Mouse (Mus musculus): ENCODE measurements around the gene Tsku. TPM values are rescaled to one million over a fixed set of nuclear protein-coding genes. Genes with fewer than 3 reads are reported as not detected.

The Tsku gene
- polyA plus RNA-seq, 1 experiment from 2014 or later: 9.4 TPM

DNA sequence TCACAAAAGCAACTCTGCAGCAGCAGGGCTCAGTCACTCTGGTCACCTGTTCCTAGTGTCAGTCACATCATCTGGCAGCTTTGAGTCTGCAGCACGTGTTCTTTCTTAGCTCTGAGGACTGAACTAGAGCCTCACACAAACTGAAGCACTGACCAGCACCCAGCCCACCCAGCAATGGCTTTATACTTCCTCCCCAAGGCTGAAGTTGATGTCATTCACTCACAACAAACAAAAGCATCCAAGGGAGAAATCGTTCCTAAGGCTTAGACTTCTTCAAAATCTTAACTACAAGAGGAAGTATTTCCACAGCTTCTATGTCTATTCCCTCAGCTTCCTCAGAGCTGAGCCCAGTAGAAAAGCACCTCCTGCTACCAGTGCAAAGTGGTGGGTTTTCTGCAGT, 32.8 kb downstream of the Tsku start:
- Histone ChIP-seq H3K27me3 (ENCODE audit: control insufficient read depth, insufficient read depth, low read length) (no peaks in the 10 kb centered on the region), H3K4me1 (replicated peaks; ENCODE audit: control insufficient read depth, insufficient read depth, low read length) (no peaks in the 10 kb centered on the region), H3K27ac (ENCODE audit: low read depth, low read length) (no peak overlapping the region), H3K36me3 (ENCODE audit: control insufficient read depth, insufficient read depth, low read length) (no peaks in the 10 kb centered on the region), H3K4me2 (ENCODE audit: low read depth, low read length, severe bottlenecking) (no peak overlapping the region), H3K4me3 (ENCODE audit: low read depth, low read length) (no peak overlapping the region), H3K9ac (ENCODE audit: low read length) (no peak overlapping the region), H3K9me3 (ENCODE audit: control insufficient read depth, low read length) (no peaks in the 10 kb centered on the region)
- ATAC-seq (replicated peaks; ENCODE audit: low FRiP score) (no peak), DNase-seq (ENCODE audit: low spot score) (peak; percentile 15)
- 48% methylated on average over 2 of the region's 2 CpGs for WGBS

DNA sequence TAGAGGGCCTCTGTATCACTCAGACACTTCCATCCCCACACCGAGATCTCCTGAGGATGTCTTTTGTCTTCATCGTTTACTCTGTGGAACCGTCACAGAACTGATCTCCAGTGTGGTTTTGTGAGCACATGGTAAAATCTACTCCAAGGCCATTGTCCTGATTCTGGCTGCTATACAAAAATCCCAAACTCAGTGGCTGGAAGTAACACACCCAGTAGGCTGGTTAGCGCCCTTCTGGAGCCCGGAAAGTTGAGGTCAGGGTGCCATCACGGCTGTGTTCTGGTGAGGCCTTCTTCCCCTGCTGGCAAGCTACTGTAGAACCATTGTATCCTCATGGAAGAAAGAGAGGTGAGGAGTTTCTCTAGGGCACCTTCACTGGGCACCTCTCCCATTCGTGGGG, 35.1 kb downstream of the Tsku start:
- 85% methylated on average over 7 of the region's 7 CpGs for WGBS
- no peaks in the 10 kb centered on the region for H3K9me3 ChIP-seq (ENCODE audit: control insufficient read depth, low read length)
- no peaks in the 10 kb centered on the region for H3K36me3 ChIP-seq (ENCODE audit: control insufficient read depth, insufficient read depth, low read length)
- no peaks in the 10 kb centered on the region for H3K4me1 ChIP-seq (replicated peaks; ENCODE audit: control insufficient read depth, insufficient read depth, low read length)
- no peak for DNase-seq (ENCODE audit: low spot score)
- no peak overlapping the region for H3K4me3 ChIP-seq (ENCODE audit: low read depth, low read length)
- H3K27me3 ChIP-seq (ENCODE audit: control insufficient read depth, insufficient read depth, low read length): no peaks in the 10 kb centered on the region
- no peak overlapping the region for H3K27ac ChIP-seq (ENCODE audit: low read depth, low read length)
- no peak for ATAC-seq (replicated peaks; ENCODE audit: low FRiP score)
- H3K9ac ChIP-seq (ENCODE audit: low read length): no peak overlapping the region
- H3K4me2 ChIP-seq (ENCODE audit: low read depth, low read length, severe bottlenecking): no peak overlapping the region

DNA sequence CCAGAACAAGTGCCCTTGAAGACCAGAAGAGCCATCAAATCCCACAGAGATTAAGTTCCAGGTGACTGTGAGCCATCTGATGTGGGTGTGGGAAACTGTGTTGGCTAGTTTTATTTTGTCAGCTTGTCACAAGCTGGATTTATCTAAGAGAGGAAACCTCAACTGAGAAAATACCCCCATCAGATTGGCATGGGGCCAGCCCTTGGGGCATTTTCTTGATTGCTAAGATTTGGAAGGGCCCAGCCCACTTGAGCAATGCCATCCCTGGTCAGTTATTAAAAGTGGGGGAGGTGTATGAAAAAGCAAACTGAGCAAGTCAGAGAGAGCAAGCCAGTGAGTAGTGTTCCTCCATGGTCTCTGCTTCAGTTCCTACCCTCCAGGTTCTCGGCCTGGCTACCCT, 36.9 kb downstream of the Tsku start:
- 88% methylated on average over 1 of the region's 1 CpGs for WGBS
- no peak overlapping the region for H3K4me3 ChIP-seq (ENCODE audit: low read depth, low read length)
- H3K4me1 ChIP-seq (replicated peaks; ENCODE audit: control insufficient read depth, insufficient read depth, low read length): no peaks in the 10 kb centered on the region
- DNase-seq (ENCODE audit: low spot score) (no peak), ATAC-seq (replicated peaks; ENCODE audit: low FRiP score) (no peak)
- H3K27me3 ChIP-seq (ENCODE audit: control insufficient read depth, insufficient read depth, low read length): no peaks in the 10 kb centered on the region
- no peaks in the 10 kb centered on the region for H3K9me3 ChIP-seq (ENCODE audit: control insufficient read depth, low read length)
- H3K4me2 ChIP-seq (ENCODE audit: low read depth, low read length, severe bottlenecking): no peak overlapping the region
- H3K36me3 ChIP-seq (ENCODE audit: control insufficient read depth, insufficient read depth, low read length): no peaks in the 10 kb centered on the region
- no peak overlapping the region for H3K9ac ChIP-seq (ENCODE audit: low read length)
- H3K27ac ChIP-seq (ENCODE audit: low read depth, low read length): no peak overlapping the region

DNA sequence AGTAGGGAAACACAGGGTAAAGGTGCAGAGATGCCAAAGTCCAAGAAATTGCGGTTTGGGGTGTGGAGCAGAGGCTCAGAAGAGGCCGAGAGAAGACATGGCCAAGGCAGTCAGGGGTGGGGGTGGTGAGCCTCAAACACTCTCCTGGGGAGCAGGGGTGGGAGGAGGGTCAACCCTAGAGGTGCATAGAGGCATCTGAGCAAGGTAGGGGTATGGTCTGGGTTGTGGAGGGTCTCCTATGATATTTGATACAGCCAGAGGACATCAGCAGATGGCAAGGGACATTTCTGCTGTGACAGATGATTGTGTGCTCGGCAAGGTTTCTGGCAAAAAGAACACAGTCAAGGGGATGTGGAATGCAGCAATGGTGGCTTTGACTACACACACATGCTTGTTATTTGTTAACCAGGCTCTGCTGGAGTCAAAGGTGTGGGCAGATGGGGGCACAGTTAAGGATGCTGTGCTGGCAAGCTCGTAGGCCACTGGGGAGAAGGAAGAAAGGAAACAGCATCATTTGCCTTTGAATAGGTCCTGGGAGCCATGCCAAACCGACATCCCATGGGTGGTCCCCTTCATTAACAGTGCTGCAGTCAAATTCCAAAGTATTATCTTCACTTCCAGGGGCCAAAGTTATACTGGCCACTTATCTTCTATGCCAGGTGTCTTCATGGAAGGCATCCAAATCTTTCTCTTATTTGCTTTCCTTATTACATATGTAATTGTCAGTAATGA, 37.7 kb downstream of the Tsku start:
- Histone ChIP-seq H3K27ac (ENCODE audit: low read depth, low read length) (no peak overlapping the region), H3K4me2 (ENCODE audit: low read depth, low read length, severe bottlenecking) (no peak overlapping the region), H3K4me1 (replicated peaks; ENCODE audit: control insufficient read depth, insufficient read depth, low read length) (no peaks in the 10 kb centered on the region), H3K9ac (ENCODE audit: low read length) (no peak overlapping the region), H3K27me3 (ENCODE audit: control insufficient read depth, insufficient read depth, low read length) (no peaks in the 10 kb centered on the region), H3K36me3 (ENCODE audit: control insufficient read depth, insufficient read depth, low read length) (no peaks in the 10 kb centered on the region), H3K4me3 (ENCODE audit: low read depth, low read length) (no peak overlapping the region), H3K9me3 (ENCODE audit: control insufficient read depth, low read length) (no peaks in the 10 kb centered on the region)
- ATAC-seq (replicated peaks; ENCODE audit: low FRiP score) (no peak), DNase-seq (ENCODE audit: low spot score) (no peak)
- 42% methylated on average over 5 of the region's 5 CpGs for WGBS

DNA sequence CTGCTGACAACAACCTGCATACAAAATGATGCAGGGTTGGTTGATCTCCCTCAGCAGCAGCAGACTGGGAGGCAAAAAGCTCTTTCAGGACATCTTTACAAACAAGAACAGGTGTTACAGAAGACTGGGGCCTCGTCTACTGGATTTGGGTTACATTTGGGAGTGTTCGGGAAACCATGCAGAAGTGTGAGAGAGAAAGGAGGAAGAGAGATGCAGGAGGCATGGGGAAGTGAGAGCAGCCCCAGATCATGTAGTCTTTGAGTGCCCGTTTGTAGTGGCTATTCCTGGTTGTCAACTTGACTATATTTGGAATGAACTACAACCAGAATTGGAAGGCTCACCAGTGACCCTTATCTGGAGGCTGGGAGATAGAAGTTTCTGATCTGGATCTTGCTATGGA, 38.7 kb downstream of the Tsku start:
- ATAC-seq (replicated peaks; ENCODE audit: low FRiP score): no peak

DNA sequence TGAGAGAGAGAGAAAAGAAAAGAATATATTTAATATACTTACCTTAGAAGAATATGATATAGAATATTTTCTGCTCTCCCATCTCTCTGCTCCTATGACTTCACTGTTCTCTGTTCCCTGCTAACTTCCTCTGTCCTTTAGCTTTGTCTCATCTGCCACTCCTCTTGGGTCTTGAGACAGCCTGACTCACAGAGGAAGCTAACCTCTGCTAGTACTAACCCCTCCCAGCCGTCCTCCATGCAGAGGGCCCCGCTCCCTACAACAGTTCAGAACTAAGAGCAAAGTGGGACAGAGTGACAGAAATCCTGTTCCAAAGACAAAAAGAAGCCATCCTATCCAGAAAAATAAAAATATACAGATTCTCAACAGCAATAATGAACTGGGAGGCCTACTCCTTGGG, 40.0 kb downstream of the Tsku start, which contains the start of gene Acer3:
Acer3 (minus strand) TSS at position 126 of the 400 bp plus-strand sequence.
- no peaks in the 10 kb centered on the region for H3K9me3 ChIP-seq (ENCODE audit: control insufficient read depth, low read length)
- H3K4me2 ChIP-seq (ENCODE audit: low read depth, low read length, severe bottlenecking): no peak within 1 kb of the TSS
- H3K4me1 ChIP-seq (replicated peaks; ENCODE audit: control insufficient read depth, insufficient read depth, low read length): no peaks in the 10 kb centered on the region
- no peaks in the 10 kb centered on the region for H3K36me3 ChIP-seq (ENCODE audit: control insufficient read depth, insufficient read depth, low read length)
- no peaks in the 10 kb centered on the region for H3K27me3 ChIP-seq (ENCODE audit: control insufficient read depth, insufficient read depth, low read length)
- no peak within 1 kb of the TSS for H3K4me3 ChIP-seq (ENCODE audit: low read depth, low read length)
- no peak within 1 kb of the TSS for H3K9ac ChIP-seq (ENCODE audit: low read length)
- 87% methylated on average over 2 of the region's 2 CpGs for whole genome bisulfite sequencing
- no peak for DNase-seq (ENCODE audit: low spot score)
- no peak within 1 kb of the TSS for H3K27ac ChIP-seq (ENCODE audit: low read depth, low read length)
- no peak for ATAC-seq (replicated peaks; ENCODE audit: low FRiP score)

More for the DNA sequence above, 38.7 kb downstream of the Tsku start:
- 75% methylated on average over 3 of the region's 3 CpGs for WGBS
- Histone ChIP-seq H3K9ac (ENCODE audit: low read length) (no peak overlapping the region), H3K36me3 (ENCODE audit: control insufficient read depth, insufficient read depth, low read length) (no peaks in the 10 kb centered on the region), H3K4me1 (replicated peaks; ENCODE audit: control insufficient read depth, insufficient read depth, low read length) (no peaks in the 10 kb centered on the region), H3K27me3 (ENCODE audit: control insufficient read depth, insufficient read depth, low read length) (no peaks in the 10 kb centered on the region), H3K4me3 (ENCODE audit: low read depth, low read length) (no peak overlapping the region), H3K9me3 (ENCODE audit: control insufficient read depth, low read length) (no peaks in the 10 kb centered on the region), H3K4me2 (ENCODE audit: low read depth, low read length, severe bottlenecking) (no peak overlapping the region), H3K27ac (ENCODE audit: low read depth, low read length) (no peak overlapping the region)
- no peak for DNase-seq (ENCODE audit: low spot score)

DNA sequence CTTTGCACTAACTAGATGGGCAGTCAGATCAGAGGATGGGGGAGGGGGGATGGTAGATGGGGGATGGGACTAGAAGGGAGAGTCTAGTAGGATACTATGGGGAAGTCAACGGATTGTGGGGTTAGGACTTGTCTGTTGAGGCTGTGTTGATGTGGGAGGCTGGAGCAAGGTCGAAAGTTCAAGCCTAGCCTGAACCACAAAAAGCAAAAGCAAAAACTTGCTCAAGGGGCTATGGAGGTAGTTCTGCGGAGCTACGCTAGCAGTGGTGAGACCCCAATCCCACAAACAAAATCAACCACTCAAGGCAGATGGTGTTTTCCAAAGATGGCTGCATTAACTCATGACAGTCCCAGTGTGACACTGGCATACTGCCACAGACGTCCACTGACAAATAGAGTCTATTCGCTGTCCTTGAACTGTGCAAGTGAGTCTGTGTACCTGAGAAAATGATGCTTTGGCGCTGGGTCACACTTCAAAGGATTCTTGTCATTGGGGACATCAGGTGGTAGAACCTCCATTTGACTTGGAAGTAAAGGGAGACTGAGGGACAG, 41.0 kb downstream of the Tsku start:
- ATAC-seq (replicated peaks; ENCODE audit: low FRiP score) (no peak), DNase-seq (ENCODE audit: low spot score) (no peak)
- WGBS: 85% methylated on average over 7 of the region's 7 CpGs
- no peak overlapping the region for H3K9ac ChIP-seq (ENCODE audit: low read length)
- H3K27me3 ChIP-seq (ENCODE audit: control insufficient read depth, insufficient read depth, low read length): no peaks in the 10 kb centered on the region
- no peak overlapping the region for H3K4me2 ChIP-seq (ENCODE audit: low read depth, low read length, severe bottlenecking)
- no peaks in the 10 kb centered on the region for H3K9me3 ChIP-seq (ENCODE audit: control insufficient read depth, low read length)
- no peaks in the 10 kb centered on the region for H3K36me3 ChIP-seq (ENCODE audit: control insufficient read depth, insufficient read depth, low read length)
- no peaks in the 10 kb centered on the region for H3K4me1 ChIP-seq (replicated peaks; ENCODE audit: control insufficient read depth, insufficient read depth, low read length)
- H3K4me3 ChIP-seq (ENCODE audit: low read depth, low read length): no peak overlapping the region
- H3K27ac ChIP-seq (ENCODE audit: low read depth, low read length): no peak overlapping the region

DNA sequence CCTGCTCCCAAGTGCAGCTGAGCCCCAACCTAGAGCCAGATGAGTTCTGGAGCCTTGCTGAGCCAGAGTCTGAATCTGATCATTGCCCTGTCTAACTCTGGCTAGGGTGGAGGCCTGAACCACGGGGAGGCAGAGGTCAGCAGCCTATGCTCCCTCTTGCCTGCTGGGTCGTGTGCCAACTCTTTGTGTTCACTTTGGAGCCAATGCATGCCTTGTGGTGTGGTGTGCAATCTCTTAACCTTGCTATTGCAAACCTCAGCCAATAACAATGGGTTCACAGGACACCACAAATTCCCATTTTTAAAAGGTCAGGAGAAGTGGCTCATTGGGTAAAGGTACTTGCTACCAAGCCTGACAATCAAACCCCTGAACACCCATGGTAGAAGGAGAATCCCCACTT, 44.6 kb downstream of the Tsku start:
- H3K9me3 ChIP-seq (ENCODE audit: control insufficient read depth, low read length): no peaks in the 10 kb centered on the region
- no peaks in the 10 kb centered on the region for H3K27me3 ChIP-seq (ENCODE audit: control insufficient read depth, insufficient read depth, low read length)
- no peak overlapping the region for H3K4me2 ChIP-seq (ENCODE audit: low read depth, low read length, severe bottlenecking)
- H3K9ac ChIP-seq (ENCODE audit: low read length): no peak overlapping the region
- no peak for ATAC-seq (replicated peaks; ENCODE audit: low FRiP score)
- no peaks in the 10 kb centered on the region for H3K4me1 ChIP-seq (replicated peaks; ENCODE audit: control insufficient read depth, insufficient read depth, low read length)
- H3K4me3 ChIP-seq (ENCODE audit: low read depth, low read length): no peak overlapping the region
- H3K36me3 ChIP-seq (ENCODE audit: control insufficient read depth, insufficient read depth, low read length): no peaks in the 10 kb centered on the region
- no peak for DNase-seq (ENCODE audit: low spot score)
- no peak overlapping the region for H3K27ac ChIP-seq (ENCODE audit: low read depth, low read length)
- WGBS: 58% methylated on average over 2 of the region's 2 CpGs

DNA sequence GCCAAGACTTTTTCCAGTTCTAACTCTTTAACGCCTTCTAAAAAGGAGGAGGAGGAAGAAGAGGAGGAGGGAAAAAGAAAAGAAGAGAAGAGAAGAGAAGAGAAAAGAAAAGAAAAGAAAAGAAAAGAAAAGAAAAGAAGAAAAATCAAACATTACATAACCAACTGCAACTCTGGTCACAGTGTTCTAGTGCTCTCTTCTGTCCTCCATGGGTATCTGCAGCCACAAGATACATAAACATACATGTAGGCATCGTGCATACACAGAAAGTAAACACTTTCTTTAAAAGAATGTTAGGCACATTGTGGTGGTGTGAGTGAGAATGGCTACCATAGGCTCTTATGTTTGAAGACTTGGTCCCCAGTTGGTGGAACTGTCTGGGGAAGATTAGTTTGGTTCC, 46.0 kb downstream of the Tsku start:
- Histone ChIP-seq H3K9me3 (ENCODE audit: control insufficient read depth, low read length) (no peaks in the 10 kb centered on the region), H3K36me3 (ENCODE audit: control insufficient read depth, insufficient read depth, low read length) (no peaks in the 10 kb centered on the region), H3K4me3 (ENCODE audit: low read depth, low read length) (no peak overlapping the region), H3K4me1 (replicated peaks; ENCODE audit: control insufficient read depth, insufficient read depth, low read length) (no peaks in the 10 kb centered on the region), H3K4me2 (ENCODE audit: low read depth, low read length, severe bottlenecking) (no peak overlapping the region), H3K9ac (ENCODE audit: low read length) (no peak overlapping the region), H3K27ac (ENCODE audit: low read depth, low read length) (no peak overlapping the region), H3K27me3 (ENCODE audit: control insufficient read depth, insufficient read depth, low read length) (no peaks in the 10 kb centered on the region)
- DNase-seq (ENCODE audit: low spot score) (no peak), ATAC-seq (replicated peaks; ENCODE audit: low FRiP score) (no peak)
- WGBS: 83% methylated on average over 2 of the region's 2 CpGs

All from forebrain, embryonic 11.5 days (tissue).